8 mouse cellular contexts compared by ENCODE assay signal in the genomic region with DNA sequence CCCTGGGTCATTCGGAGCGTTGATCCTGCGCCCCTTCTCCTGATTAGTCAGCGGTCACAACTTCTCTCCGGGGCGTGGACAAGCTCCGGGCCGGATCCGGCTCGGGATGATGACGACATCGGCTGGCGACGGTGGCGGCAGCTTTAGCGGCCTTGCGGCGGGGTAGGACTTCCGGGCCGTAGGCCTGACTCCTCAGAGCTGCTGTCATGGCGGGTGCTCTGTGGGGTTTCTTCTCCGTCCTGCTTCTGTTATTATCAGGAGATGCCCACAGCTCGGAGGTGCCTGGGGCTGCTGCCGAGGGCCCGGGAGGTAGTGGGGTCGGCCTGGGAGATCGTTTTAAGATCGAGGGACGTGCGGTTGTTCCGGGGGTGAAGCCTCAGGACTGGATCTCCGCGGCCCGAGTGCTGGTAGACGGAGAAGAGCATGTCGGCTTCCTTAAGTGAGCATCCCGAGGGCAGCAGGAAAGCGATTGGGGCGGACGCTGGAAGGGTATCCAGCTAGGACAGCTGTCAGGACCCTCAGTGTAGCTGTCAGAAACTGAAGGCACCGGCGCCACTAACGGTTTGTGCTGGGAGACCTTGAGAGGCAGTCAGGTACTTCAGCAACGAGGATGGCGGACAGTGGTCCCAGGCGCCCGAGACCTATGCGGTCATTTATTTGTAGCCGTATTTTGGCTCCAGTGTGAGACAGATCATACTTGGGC. TPM values are rescaled to one million over a fixed set of nuclear protein-coding genes. Genes with fewer than 3 reads are reported as not detected.
A peak's percentile ranks its signal among the peaks of the same experiment; 100 is the strongest.
DNase-seq lines count a peak whose midpoint lies in the region; ATAC-seq lines count a peak whose summit lies in the region.

A gene (plus strand): TSS at position 136 of the 703 bp plus-strand sequence.

- peak within 1 kb of the TSS; percentile 72 for H3K27ac ChIP-seq in heart, embryonic 13.5 days (replicated peaks)
- peak within 1 kb of the TSS; percentile 85 for H3K27ac ChIP-seq in liver, embryonic 12.5 days
- H3K27ac ChIP-seq in stomach, embryonic 15.5 days, result peak within 1 kb of the TSS; percentile 58; the same call in 1 of the 2 replicates

- H3K36me3 ChIP-seq in heart, embryonic 13.5 days, result peaks cover 8% of the 10 kb centered on the region
- H3K36me3 ChIP-seq in liver, embryonic 12.5 days, result peaks cover 10% of the 10 kb centered on the region
- no peaks in the 10 kb centered on the region for H3K36me3 ChIP-seq in stomach, embryonic 15.5 days

- DNase-seq in CD4-positive helper T cell, adult 2 months (ENCODE audit: low read depth, low spot score), result peak; percentile 95
- DNase-seq in brain, embryonic 18.5 days (ENCODE audit: low read depth, low spot score), result peak; percentile 85
- DNase-seq in kidney, postnatal 10 days, result peak; percentile 99
- DNase-seq in natural killer cell, adult 2 months (ENCODE audit: low spot score in 2 of 2), result peak; percentile 93 to 96

- under 1% methylated on average over 49 of the region's 49 CpGs for WGBS in heart, embryonic 13.5 days
- under 1% methylated on average over 49 of the region's 49 CpGs for WGBS in liver, embryonic 12.5 days (ENCODE audit: insufficient replicate concordance)
- under 1% methylated on average over 49 of the region's 49 CpGs for WGBS in stomach, embryonic 15.5 days

- ATAC-seq in erythroid progenitor cell, adult 5-6 weeks (replicated peaks; ENCODE audit: low FRiP score, poor library complexity, severe bottlenecking), result peak; percentile 98
- peak; percentile 97 for ATAC-seq in heart, embryonic 13.5 days (ENCODE audit: extremely low read depth, insufficient number of reproducible peaks, low FRiP score, low TSS enrichment)
- ATAC-seq in liver, embryonic 12.5 days, result peak; percentile 97
- peak; percentile 99 for ATAC-seq in stomach, embryonic 15.5 days (ENCODE audit: insufficient read depth, low FRiP score, low read depth)

- H3K27me3 ChIP-seq in heart, embryonic 13.5 days (replicated peaks), result no peaks in the 10 kb centered on the region
- H3K27me3 ChIP-seq in liver, embryonic 12.5 days (replicated peaks), result no peaks in the 10 kb centered on the region
- no peaks in the 10 kb centered on the region for H3K27me3 ChIP-seq in stomach, embryonic 15.5 days (replicated peaks)

- no peaks in the 10 kb centered on the region for H3K9me3 ChIP-seq in heart, embryonic 13.5 days
- H3K9me3 ChIP-seq in liver, embryonic 12.5 days (replicated peaks), result no peaks in the 10 kb centered on the region
- H3K9me3 ChIP-seq in stomach, embryonic 15.5 days, result no peaks in the 10 kb centered on the region

- H3K4me2 ChIP-seq in heart, embryonic 13.5 days, result peak within 1 kb of the TSS; percentile 73
- H3K4me2 ChIP-seq in liver, embryonic 12.5 days, result peak within 1 kb of the TSS; percentile 76
- peak within 1 kb of the TSS; percentile 74 for H3K4me2 ChIP-seq in stomach, embryonic 15.5 days

- peak within 1 kb of the TSS; percentile 91 for H3K9ac ChIP-seq in heart, embryonic 13.5 days
- peak within 1 kb of the TSS; percentile 87 for H3K9ac ChIP-seq in liver, embryonic 12.5 days
- H3K9ac ChIP-seq in stomach, embryonic 15.5 days, result peak within 1 kb of the TSS; percentile 87

- peak within 1 kb of the TSS; percentile 81 for H3K4me3 ChIP-seq in heart, embryonic 13.5 days
- peak within 1 kb of the TSS; percentile 83 for H3K4me3 ChIP-seq in liver, embryonic 12.5 days
- H3K4me3 ChIP-seq in stomach, embryonic 15.5 days (replicated peaks), result peak within 1 kb of the TSS; percentile 90

- peaks cover 15% of the 10 kb centered on the region for H3K4me1 ChIP-seq in heart, embryonic 13.5 days
- peaks cover 29% of the 10 kb centered on the region for H3K4me1 ChIP-seq in liver, embryonic 12.5 days
- no peaks in the 10 kb centered on the region for H3K4me1 ChIP-seq in stomach, embryonic 15.5 days

RNA-seq across cellular contexts. Expression of the gene that starts here (rescaled TPM):
- 5.0 and 5.8 TPM in 2 replicates for total RNA-seq in erythroid progenitor cell, adult 5-6 weeks (2015; ENCODE audit: low replicate concordance)
- 7.2 and 7.3 TPM in 2 replicates for total RNA-seq in erythroid progenitor cell, adult 5-6 weeks (2017; ENCODE audit: low replicate concordance)
- 17.5 and 19.3 TPM in 2 replicates for polyA plus RNA-seq in heart, embryonic 13.5 days (2015; fragmentation: Nextera tagmentation; extraction: Ambion mirVana)
- 15.3 and 16.1 TPM in 2 replicates for polyA plus RNA-seq in liver, embryonic 12.5 days (2016; fragmentation: Nextera tagmentation; extraction: Ambion mirVana)
- polyA plus RNA-seq in stomach, embryonic 15.5 days (2015; fragmentation: Nextera tagmentation; extraction: Ambion mirVana), result 21.5 and 22.2 TPM in 2 replicates

Comparison
In these comparisons a context has a peak if more than half of its experiments do, and no peak if none do; other contexts are left out.
1. Peak in every context shown above with its lines: DNase-seq, ATAC-seq, H3K4me3 ChIP-seq and H3K27ac ChIP-seq.